Mouse (Mus musculus): ENCODE data around the gene Gm21891.
"Not testable (repeated sequence)": the region's sequence is repeated elsewhere in the genome, so short reads cannot be mapped to it uniquely, and the experiment has no call there.

Gene Gm21891

GRCm38 (mm10) chrY:13133392-13133791 is at the start of gene Gm21891:
Gene Gm21891, minus strand, starts transcription at chrY:13133492.
- DNase-seq (ENCODE audit: low read depth, low spot score) = not testable (repeated sequence)

- DNase-seq (ENCODE audit: low read depth, low spot score) = not testable (repeated sequence)
Observed at GRCm38 (mm10) chrY:13161668-13162067, 28.4 kb upstream of the Gm21891 start, which contains the start of gene Gm21425. Gene Gm21425, plus strand, starts transcription at chrY:13161968.
